Mouse (Mus musculus) T-helper 2 cell (primary cell): ENCODE measurements at regions not wholly inside any gene's neighbourhood (a gene's known extent, or its start where the extent isn't known, plus 50 kb on each side); places are given as distances from the start of the nearest gene placed in this dataset.

Experiments
- in situ Hi-C: fragments of 300-600 bp; cut with MboI, MseI; formaldehyde crosslinking; loops from one replicate; pipeline ENCODE4 v1.15.1; 2025; ENCODE audit warnings: high pct_unique_total_duplicates

GRCm38 (mm10) chr4:142574528-142574927 is 335.3 kb upstream of the Kazn start:
- in situ Hi-C loops: no loop called here

- in situ Hi-C loops: no loop called here
These were observed 331.5 kb upstream of the Kazn start for GRCm38 (mm10) chr4:142570712-142571111.

GRCm38 (mm10) chr4:142568556-142568955 is 329.4 kb upstream of the Kazn start:
- in situ Hi-C loops: no loop called here

GRCm38 (mm10) chr4:142554716-142555115 is 315.5 kb upstream of the Kazn start:
- in situ Hi-C loops: no loop called here

GRCm38 (mm10) chr4:142545871-142546270 is 306.7 kb upstream of the Kazn start:
- in situ Hi-C loops: no loop called here

- in situ Hi-C loops: no loop called here
These were observed 306.0 kb upstream of the Kazn start for GRCm38 (mm10) chr4:142545187-142545586.

GRCm38 (mm10) chr4:142544736-142545135 is 305.5 kb upstream of the Kazn start:
- in situ Hi-C loops: no loop called here

GRCm38 (mm10) chr4:142539200-142539750 is 300.1 kb upstream of the Kazn start:
- in situ Hi-C loops: no loop called here

- in situ Hi-C loops: no loop called here
These were observed 287.9 kb upstream of the Kazn start for GRCm38 (mm10) chr4:142527080-142527479.

- in situ Hi-C loops: no loop called here
These were observed 278.6 kb upstream of the Kazn start for GRCm38 (mm10) chr4:142517478-142518455.

- in situ Hi-C loops: no loop called here
These were observed 275.6 kb upstream of the Kazn start for GRCm38 (mm10) chr4:142514751-142515150.

GRCm38 (mm10) chr4:142509386-142509785 is 270.2 kb upstream of the Kazn start:
- in situ Hi-C loops: no loop called here

GRCm38 (mm10) chr4:142506383-142507211 is 267.4 kb upstream of the Kazn start:
- in situ Hi-C loops: no loop called here

GRCm38 (mm10) chr4:142503761-142504160 is 264.6 kb upstream of the Kazn start:
- in situ Hi-C loops: loop anchor here (5.0 kb wide), 1 partner anchor 46 kb away; no protein-coding TSS in a partner anchor

GRCm38 (mm10) chr4:142501177-142501576 is 262.0 kb upstream of the Kazn start:
- in situ Hi-C loops: loop anchor here (5.0 kb wide), 1 partner anchor 44 kb away; no protein-coding TSS in a partner anchor

GRCm38 (mm10) chr4:142500541-142500940 is 261.3 kb upstream of the Kazn start:
- in situ Hi-C loops: loop anchor here (5.0 kb wide), 1 partner anchor 43 kb away; no protein-coding TSS in a partner anchor

GRCm38 (mm10) chr4:142496605-142497004 is 257.4 kb upstream of the Kazn start:
- in situ Hi-C loops: no loop called here

- in situ Hi-C loops: no loop called here
These were observed 253.8 kb upstream of the Kazn start for GRCm38 (mm10) chr4:142492926-142493492.

- in situ Hi-C loops: no loop called here
These were observed 246.7 kb upstream of the Kazn start for GRCm38 (mm10) chr4:142485784-142486423.

GRCm38 (mm10) chr4:142475632-142476031 is 236.4 kb upstream of the Kazn start:
- in situ Hi-C loops: no loop called here

GRCm38 (mm10) chr4:142474626-142475025 is 235.4 kb upstream of the Kazn start:
- in situ Hi-C loops: no loop called here
